Mouse (Mus musculus) frontal cortex, adult 2 months (tissue): ENCODE results near the gene Tbc1d22a. TPM values are rescaled to one million over a fixed set of nuclear protein-coding genes. Genes with fewer than 3 reads are reported as not detected.

ENCODE experiments used
- DNase-seq, 2 experiments: peaks; one replicate each; pipeline ENCODE4 v3.0.0; 2022; ENCODE audit warnings: low spot score in 1 of 2; ENCODE audit errors: extremely low spot score in 1 of 2
- polyA plus RNA-seq: library from polyadenylated mRNA; depleted of rRNA; stranded (reverse); fragments of >200 nt; gene quantifications from 2 replicates; pipeline ENCODE4 v1.2.3, GENCODE M21; 2012

The Tbc1d22a gene
- polyA plus RNA-seq, 1 experiment = 29.4 TPM

- DNase-seq = no peak
Observed at GRCm38 (mm10) chr15:86367247-86367646, 153.0 kb downstream of the Tbc1d22a start.

GRCm38 (mm10) chr15:86370846-86371245 lies 156.6 kb downstream of the Tbc1d22a start:
- DNase-seq = no peak

- no peak for DNase-seq
Observed at GRCm38 (mm10) chr15:86375262-86375661, 161.0 kb downstream of the Tbc1d22a start.

GRCm38 (mm10) chr15:86375860-86376394 lies 161.7 kb downstream of the Tbc1d22a start:
- DNase-seq = no peak

GRCm38 (mm10) chr15:86383278-86383677 lies 169.0 kb downstream of the Tbc1d22a start:
- no peak for DNase-seq

- DNase-seq = no peak
Observed at GRCm38 (mm10) chr15:86385436-86385835, 171.2 kb downstream of the Tbc1d22a start.

- DNase-seq = no peak
Observed at GRCm38 (mm10) chr15:86386325-86386724, 172.1 kb downstream of the Tbc1d22a start.

- no peak for DNase-seq
Observed at GRCm38 (mm10) chr15:86388597-86388996, 174.3 kb downstream of the Tbc1d22a start.

GRCm38 (mm10) chr15:86404866-86405265 lies 190.6 kb downstream of the Tbc1d22a start:
- no peak for DNase-seq

- DNase-seq = peak in 1 of 2 experiments; percentile 62
Observed at GRCm38 (mm10) chr15:86405527-86405926, 191.3 kb downstream of the Tbc1d22a start.

- DNase-seq = peak in 1 of 2 experiments; percentile 38
Observed at GRCm38 (mm10) chr15:86409352-86409751, 195.1 kb downstream of the Tbc1d22a start.

- no peak for DNase-seq
Observed at GRCm38 (mm10) chr15:86411532-86412080, 197.3 kb downstream of the Tbc1d22a start.

GRCm38 (mm10) chr15:86415951-86416350 lies 201.7 kb downstream of the Tbc1d22a start:
- DNase-seq = no peak

GRCm38 (mm10) chr15:86418436-86418835 lies 204.2 kb downstream of the Tbc1d22a start:
- no peak for DNase-seq

GRCm38 (mm10) chr15:86419620-86420019 lies 205.4 kb downstream of the Tbc1d22a start:
- peak in 1 of 2 experiments; percentile 28 for DNase-seq

- DNase-seq = no peak
Observed at GRCm38 (mm10) chr15:86422858-86423257, 208.6 kb downstream of the Tbc1d22a start.

- DNase-seq = no peak
Observed at GRCm38 (mm10) chr15:86423884-86424283, 209.6 kb downstream of the Tbc1d22a start.

- no peak for DNase-seq
Observed at GRCm38 (mm10) chr15:86424971-86425370, 210.7 kb downstream of the Tbc1d22a start.

GRCm38 (mm10) chr15:86426364-86427000 lies 212.2 kb downstream of the Tbc1d22a start:
- no peak for DNase-seq

GRCm38 (mm10) chr15:86427439-86427838 lies 213.2 kb downstream of the Tbc1d22a start:
- DNase-seq = no peak

GRCm38 (mm10) chr15:86428496-86428895 lies 214.2 kb downstream of the Tbc1d22a start:
- no peak for DNase-seq

GRCm38 (mm10) chr15:86429766-86430335 lies 215.6 kb downstream of the Tbc1d22a start:
- no peak for DNase-seq
